Mouse (Mus musculus): Measurements from ENCODE around the gene Gm20388.
"Not testable (repeated sequence)": the region's sequence is repeated elsewhere in the genome, so short reads cannot be mapped to it uniquely, and the experiment has no call there.

The Gm20388 gene

GRCm38 (mm10) chr8:123454559-123454958 lies 3543.9 kb downstream of the Gm20388 start:
- DNase-seq = no peak

GRCm38 (mm10) chr8:123463651-123464050 lies 3553.0 kb downstream of the Gm20388 start:
- DNase-seq = no peak

GRCm38 (mm10) chr8:123467476-123467875 lies 3556.8 kb downstream of the Gm20388 start:
- no peak for DNase-seq

GRCm38 (mm10) chr8:123472991-123473390 lies 3562.3 kb downstream of the Gm20388 start:
- not testable (repeated sequence) for DNase-seq

- DNase-seq = not testable (repeated sequence)
These were observed 3563.9 kb downstream of the Gm20388 start for GRCm38 (mm10) chr8:123474549-123474948.

- DNase-seq = no peak
These were observed 3566.5 kb downstream of the Gm20388 start for GRCm38 (mm10) chr8:123476911-123477736.

- peak; percentile 82 to 85 for DNase-seq
These were observed 3567.2 kb downstream of the Gm20388 start, which contains the start of gene Afg3l1 for GRCm38 (mm10) chr8:123477737-123478258. Gene Afg3l1, plus strand, starts transcription at chr8:123477903.

GRCm38 (mm10) chr8:123478456-123479218 lies 3568.0 kb downstream of the Gm20388 start:
- no peak for DNase-seq

- no peak for DNase-seq
These were observed 3572.0 kb downstream of the Gm20388 start for GRCm38 (mm10) chr8:123482627-123483026.

GRCm38 (mm10) chr8:123491280-123492075 lies 3580.8 kb downstream of the Gm20388 start:
- DNase-seq = no peak

GRCm38 (mm10) chr8:123492898-123493297 lies 3582.3 kb downstream of the Gm20388 start:
- no peak for DNase-seq

GRCm38 (mm10) chr8:123497699-123498098 lies 3587.1 kb downstream of the Gm20388 start:
- DNase-seq = no peak

GRCm38 (mm10) chr8:123498963-123499362 lies 3588.3 kb downstream of the Gm20388 start:
- no peak for DNase-seq

- DNase-seq = no peak
These were observed 3588.9 kb downstream of the Gm20388 start for GRCm38 (mm10) chr8:123499556-123499955.

GRCm38 (mm10) chr8:123502192-123502591 lies 3591.6 kb downstream of the Gm20388 start:
- DNase-seq = no peak

- no peak for DNase-seq
These were observed 3593.3 kb downstream of the Gm20388 start for GRCm38 (mm10) chr8:123503801-123504467.

GRCm38 (mm10) chr8:123504591-123505195 lies 3594.1 kb downstream of the Gm20388 start:
- DNase-seq = no peak

GRCm38 (mm10) chr8:123505267-123505666 lies 3594.6 kb downstream of the Gm20388 start:
- no peak for DNase-seq

- no peak for DNase-seq
These were observed 3595.1 kb downstream of the Gm20388 start for GRCm38 (mm10) chr8:123505695-123506094.

- no peak for DNase-seq
These were observed 3596.5 kb downstream of the Gm20388 start for GRCm38 (mm10) chr8:123507153-123507552.

- no peak for DNase-seq
These were observed 3600.2 kb downstream of the Gm20388 start for GRCm38 (mm10) chr8:123510819-123511218.

GRCm38 (mm10) chr8:123514136-123514535 lies 3603.5 kb downstream of the Gm20388 start:
- no peak for DNase-seq
